Mouse (Mus musculus) embryonic fibroblast, embryonic 13.5 days (primary cell): ENCODE data around the gene Ciapin1.

Experiments used
- CTCF ChIP-seq: IDR thresholded peaks from 2 replicates; pipeline ENCODE4 v1.5.1; 2011; ENCODE audit warnings: mild to moderate bottlenecking, control low read depth, low read length, moderate library complexity, borderline replicate concordance; ENCODE audit not compliant: insufficient read depth
- POLR2A ChIP-seq: IDR thresholded peaks from 2 replicates; pipeline ENCODE4 v1.6.1; 2011; ENCODE audit warnings: low read depth, mild to moderate bottlenecking, control low read depth, low read length, moderate library complexity

DNA sequence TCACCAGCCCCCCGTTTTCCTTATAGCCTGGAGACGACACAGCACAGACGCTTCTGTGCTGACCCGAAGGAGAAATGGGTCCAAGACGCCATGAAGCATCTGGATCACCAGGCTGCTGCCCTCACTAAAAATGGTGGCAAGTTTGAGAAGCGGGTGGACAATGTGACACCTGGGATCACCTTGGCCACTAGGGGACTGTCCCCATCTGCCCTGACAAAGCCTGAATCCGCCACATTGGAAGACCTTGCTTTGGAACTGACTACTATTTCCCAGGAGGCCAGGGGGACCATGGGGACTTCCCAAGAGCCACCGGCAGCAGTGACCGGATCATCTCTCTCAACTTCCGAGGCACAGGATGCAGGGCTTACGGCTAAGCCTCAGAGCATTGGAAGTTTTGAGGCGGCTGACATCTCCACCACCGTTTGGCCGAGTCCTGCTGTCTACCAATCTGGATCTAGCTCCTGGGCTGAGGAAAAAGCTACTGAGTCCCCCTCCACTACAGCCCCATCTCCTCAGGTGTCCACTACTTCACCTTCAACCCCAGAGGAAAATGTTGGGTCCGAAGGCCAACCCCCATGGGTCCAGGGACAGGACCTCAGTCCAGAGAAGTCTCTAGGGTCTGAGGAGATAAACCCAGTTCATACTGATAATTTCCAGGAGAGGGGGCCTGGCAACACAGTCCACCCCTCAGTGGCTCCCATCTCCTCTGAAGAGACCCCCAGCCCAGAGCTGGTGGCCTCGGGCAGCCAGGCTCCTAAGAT lies 58.4 kb downstream of the Ciapin1 start:
- TF ChIP-seq CTCF = no peak
- no peak for TF ChIP-seq POLR2A
